Mouse (Mus musculus) forebrain, embryonic 15.5 days (tissue): Measurements from ENCODE around the gene Clcn5. TPM values are rescaled to one million over a fixed set of nuclear protein-coding genes. Genes with fewer than 3 reads are reported as not detected.

Experiments
- ATAC-seq: fragments of 200-750 bp; cut with Nextera tagmentation; replicated peaks from 2 replicates; pipeline ENCODE4 v1.8.0; 2017; ENCODE audit warnings: mild to moderate bottlenecking, moderate TSS enrichment, moderate library complexity
- H3K27ac ChIP-seq: fragments of 300-500 bp; sonication (generic); replicated peaks from 2 replicates; pipeline ENCODE4 v1.5.1; 2015; ENCODE audit warnings: mild to moderate bottlenecking, inconsistent platforms
- H3K27me3 ChIP-seq: fragments of 300-500 bp; sonication (generic); 2 replicates; pipeline ENCODE4 v1.6.1; 2015; ENCODE audit warnings: inconsistent platforms
- H3K36me3 ChIP-seq: fragments of 300-500 bp; sonication (generic); 2 replicates; pipeline ENCODE4 v1.6.1; 2015; ENCODE audit warnings: mild to moderate bottlenecking, inconsistent platforms
- H3K4me1 ChIP-seq: fragments of 300-500 bp; sonication (generic); 2 replicates; pipeline ENCODE4 v1.6.1; 2015; ENCODE audit warnings: inconsistent platforms
- H3K4me2 ChIP-seq: fragments of 300-500 bp; sonication (generic); replicated peaks from 2 replicates; pipeline ENCODE4 v1.6.1; 2015; ENCODE audit warnings: mild to moderate bottlenecking, inconsistent platforms
- H3K4me3 ChIP-seq: fragments of 300-500 bp; sonication (generic); 2 replicates; pipeline ENCODE4 v1.5.1; 2015; ENCODE audit warnings: mild to moderate bottlenecking, inconsistent platforms
- H3K9ac ChIP-seq: fragments of 300-500 bp; sonication (generic); replicated peaks from 2 replicates; pipeline ENCODE4 v1.6.1; 2015; ENCODE audit warnings: mild to moderate bottlenecking, inconsistent platforms
- H3K9me3 ChIP-seq: fragments of 300-500 bp; sonication (generic); 2 replicates; pipeline ENCODE4 v1.6.1; 2016; ENCODE audit warnings: inconsistent platforms
- WGBS: fragments of 180-500 bp; shearing (Covaris S2); methylation state at CpG from one replicate; pipeline ENCODE4 v1.1.7; 2015; ENCODE audit warnings: mixed read lengths; 5-methylcytosine and 5-hydroxymethylcytosine counted together
- polyA plus RNA-seq: library from polyadenylated mRNA; unstranded; fragments of >200 nt; fragmentation: Nextera tagmentation; extraction: Ambion mirVana; gene quantifications from 2 replicates; pipeline ENCODE4 v1.2.1, GENCODE M21; 2015

Clcn5 gene
- polyA plus RNA-seq, result 5.4 and 5.6 TPM in 2 replicates

- peak within 1 kb of the TSS; percentile 67 for H3K9ac ChIP-seq
- H3K9me3 ChIP-seq, result no peaks in the 10 kb centered on the region
- no peaks in the 10 kb centered on the region for H3K27me3 ChIP-seq
- ATAC-seq, result peak; percentile 97
- WGBS, result 9% methylated on average over 43 of the region's 43 CpGs
- H3K4me3 ChIP-seq, result peak within 1 kb of the TSS; percentile 66
- H3K27ac ChIP-seq, result peak within 1 kb of the TSS; percentile 96
- no peaks in the 10 kb centered on the region for H3K36me3 ChIP-seq
- H3K4me2 ChIP-seq, result peak within 1 kb of the TSS; percentile 53
- H3K4me1 ChIP-seq, result peaks cover 9% of the 10 kb centered on the region; the same call in 1 of the 2 replicates
Measured at GRCm38 (mm10) chrX:7319089-7319721, at the start of gene Clcn5. TSS of gene Clcn5 (minus strand) at chrX:7319358.

DNA sequence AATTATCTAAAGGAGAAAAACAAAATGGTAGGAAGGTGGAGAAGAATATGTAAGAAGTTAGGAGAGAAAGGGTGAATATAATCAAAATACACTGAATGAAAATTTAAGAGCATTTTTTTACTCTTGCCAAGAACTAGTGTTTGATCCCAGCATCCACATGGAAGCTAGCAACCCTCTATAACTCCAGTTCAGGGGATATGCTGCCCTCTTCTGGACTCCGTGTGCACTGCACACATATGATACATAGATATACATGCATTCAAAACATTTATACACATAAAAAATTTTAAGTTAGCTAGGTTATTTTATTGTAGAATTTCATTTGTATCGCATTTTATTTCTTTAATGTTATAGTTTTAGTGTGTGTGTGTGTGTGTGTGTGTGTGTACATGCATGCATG is 6.3 kb upstream of the Clcn5 start:
- Histone ChIP-seq H3K4me2 (no peak overlapping the region), H3K4me3 (no peak overlapping the region), H3K27ac (no peak overlapping the region), H3K9ac (no peak overlapping the region), H3K36me3 (no peaks in the 10 kb centered on the region), H3K4me1 (no peaks in the 10 kb centered on the region), H3K27me3 (no peaks in the 10 kb centered on the region), H3K9me3 (no peaks in the 10 kb centered on the region)
- no peak for ATAC-seq
- WGBS, result 46% methylated on average over 2 of the region's 2 CpGs

DNA sequence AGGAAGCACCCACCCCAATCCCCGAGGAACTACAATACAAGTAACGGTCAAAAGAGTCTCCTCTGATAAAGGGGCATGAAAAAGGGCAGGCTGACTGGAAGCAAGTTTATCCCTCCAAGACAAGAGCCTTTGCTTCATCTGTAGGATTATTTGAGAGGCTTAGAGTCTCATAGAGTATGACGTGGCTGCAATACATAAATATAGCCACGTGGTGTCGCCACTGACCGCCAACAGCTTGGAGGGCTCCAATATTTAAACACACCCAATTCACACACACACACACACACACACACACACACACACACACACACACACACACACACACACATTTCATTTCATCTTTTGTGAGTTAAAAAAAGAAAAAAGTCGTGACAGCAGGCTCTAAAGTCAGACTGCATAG is 3.1 kb upstream of the Clcn5 start:
- Histone ChIP-seq H3K4me1 (no peaks in the 10 kb centered on the region), H3K9me3 (no peaks in the 10 kb centered on the region), H3K27ac (no peak overlapping the region), H3K36me3 (no peaks in the 10 kb centered on the region), H3K4me3 (no peak overlapping the region), H3K27me3 (no peaks in the 10 kb centered on the region), H3K4me2 (no peak overlapping the region), H3K9ac (no peak overlapping the region)
- 21% methylated on average over 7 of the region's 7 CpGs for WGBS
- no peak for ATAC-seq

DNA sequence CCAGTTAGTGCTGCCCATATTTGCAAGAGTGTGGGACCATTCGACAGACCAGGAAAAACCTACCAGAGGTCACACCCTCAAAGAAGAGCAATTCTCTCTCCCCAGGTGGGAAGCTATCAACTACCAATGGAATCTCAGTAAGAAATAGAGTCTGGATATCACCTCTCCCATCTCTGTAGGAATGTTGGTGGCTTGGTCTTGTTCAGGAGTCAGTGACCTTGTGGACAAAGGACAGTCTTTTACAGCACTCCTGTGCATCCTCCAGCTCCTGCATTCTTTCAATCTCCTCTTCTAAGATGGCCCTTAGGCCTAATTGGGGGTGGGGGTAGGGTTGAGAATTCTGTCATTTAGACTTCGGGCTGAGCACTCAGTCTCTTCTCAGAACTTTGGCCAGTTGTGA is 1.4 kb upstream of the Clcn5 start:
- Histone ChIP-seq H3K4me2 (no peak overlapping the region), H3K4me1 (0 out of 2 replicates have a peak, but pooled peaks cover 4% of the 10 kb centered on the region), H3K4me3 (no peak overlapping the region), H3K9ac (no peak overlapping the region), H3K36me3 (no peaks in the 10 kb centered on the region), H3K27ac (no peak overlapping the region), H3K27me3 (no peaks in the 10 kb centered on the region), H3K9me3 (no peaks in the 10 kb centered on the region)
- WGBS, result 81% methylated on average over 2 of the region's 2 CpGs
- no peak for ATAC-seq

DNA sequence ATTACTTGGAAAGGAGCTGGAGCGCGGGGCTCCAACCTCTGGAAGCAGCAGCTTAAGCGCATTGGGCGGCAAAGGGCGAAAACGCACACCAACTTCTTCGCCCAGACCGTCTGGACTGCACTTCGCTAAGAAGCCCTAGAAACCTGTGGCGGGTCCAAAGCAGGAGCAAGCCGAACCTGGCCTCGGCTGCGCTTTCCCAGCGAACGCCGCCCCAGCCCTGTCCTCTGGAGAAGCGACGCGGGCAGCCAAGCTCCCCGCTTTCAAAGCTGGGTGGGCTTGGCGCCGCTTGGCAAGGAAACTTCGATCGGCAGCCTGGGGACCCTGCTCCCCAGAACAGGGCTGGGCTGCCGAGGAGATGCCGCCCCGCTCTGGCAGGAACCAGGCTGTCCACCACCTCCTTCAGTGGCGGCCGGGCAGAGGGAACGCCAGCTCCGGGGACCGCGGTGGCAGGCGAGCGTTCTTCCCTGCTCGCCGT is 570 bp downstream of the Clcn5 start:
- Histone ChIP-seq H3K27me3 (no peaks in the 10 kb centered on the region), H3K4me3 (peak overlapping the region; percentile 66), H3K27ac (peak overlapping the region; percentile 96), H3K9me3 (no peaks in the 10 kb centered on the region), H3K4me2 (peak overlapping the region; percentile 53), H3K4me1 (peaks cover 9% of the 10 kb centered on the region; the same call in 1 of the 2 replicates), H3K36me3 (no peaks in the 10 kb centered on the region), H3K9ac (peak overlapping the region; percentile 67)
- ATAC-seq, result peak; percentile 81
- WGBS, result 30% methylated on average over 37 of the region's 37 CpGs

DNA sequence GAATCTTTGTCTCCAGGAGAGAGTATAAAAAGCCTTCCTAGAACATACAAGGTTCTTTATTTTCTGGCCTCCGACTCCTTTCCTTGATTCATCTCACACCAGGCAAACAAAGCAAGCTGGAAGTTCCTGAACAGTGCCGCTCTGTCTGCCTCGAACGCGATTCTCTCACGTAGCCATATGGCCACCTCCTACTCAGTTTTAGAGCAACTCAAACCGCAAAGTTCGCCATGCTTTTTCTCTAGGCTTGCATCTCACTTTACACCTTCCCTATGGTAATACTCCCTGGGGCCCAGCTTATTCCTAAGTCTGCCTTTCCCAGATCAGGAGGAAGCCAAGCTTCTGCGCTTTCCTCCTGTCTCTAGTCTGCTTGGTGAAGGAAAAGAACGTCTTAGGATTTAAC is 4.0 kb downstream of the Clcn5 start:
- 29% methylated on average over 10 of the region's 10 CpGs for WGBS
- ATAC-seq, result no peak

GRCm38 (mm10) chrX:7314645-7315044 is 4.5 kb downstream of the Clcn5 start:
- Histone ChIP-seq H3K9ac (no peak overlapping the region), H3K9me3 (no peaks in the 10 kb centered on the region), H3K27ac (no peak overlapping the region), H3K36me3 (no peaks in the 10 kb centered on the region), H3K27me3 (no peaks in the 10 kb centered on the region), H3K4me3 (no peak overlapping the region), H3K4me1 (peaks cover 9% of the 10 kb centered on the region; the same call in 1 of the 2 replicates), H3K4me2 (no peak overlapping the region)
- WGBS, result 68% methylated on average over 4 of the region's 4 CpGs
- no peak for ATAC-seq

More for the DNA sequence above, 4.0 kb downstream of the Clcn5 start:
- Histone ChIP-seq H3K4me3 (no peak overlapping the region), H3K27me3 (no peaks in the 10 kb centered on the region), H3K9ac (no peak overlapping the region), H3K4me2 (peak overlapping the region; percentile 2; the same call in 1 of the 2 replicates), H3K4me1 (peaks cover 9% of the 10 kb centered on the region; the same call in 1 of the 2 replicates), H3K36me3 (no peaks in the 10 kb centered on the region), H3K27ac (no peak overlapping the region), H3K9me3 (no peaks in the 10 kb centered on the region)

GRCm38 (mm10) chrX:7308242-7308641 is 10.9 kb downstream of the Clcn5 start:
- ATAC-seq, result no peak
- Histone ChIP-seq H3K4me3 (no peak overlapping the region), H3K27me3 (no peaks in the 10 kb centered on the region), H3K4me1 (no peaks in the 10 kb centered on the region), H3K36me3 (no peaks in the 10 kb centered on the region), H3K9ac (no peak overlapping the region), H3K9me3 (no peaks in the 10 kb centered on the region), H3K4me2 (no peak overlapping the region), H3K27ac (no peak overlapping the region)
- 56% methylated on average over 2 of the region's 2 CpGs for WGBS

- ATAC-seq, result no peak
- Histone ChIP-seq H3K4me2 (no peak overlapping the region), H3K27ac (no peak overlapping the region), H3K27me3 (no peaks in the 10 kb centered on the region), H3K9ac (no peak overlapping the region), H3K9me3 (no peaks in the 10 kb centered on the region), H3K36me3 (no peaks in the 10 kb centered on the region), H3K4me3 (no peak overlapping the region), H3K4me1 (no peaks in the 10 kb centered on the region)
- WGBS, result 45% methylated on average over 4 of the region's 5 CpGs
Measured at GRCm38 (mm10) chrX:7306861-7307260, 12.3 kb downstream of the Clcn5 start.

DNA sequence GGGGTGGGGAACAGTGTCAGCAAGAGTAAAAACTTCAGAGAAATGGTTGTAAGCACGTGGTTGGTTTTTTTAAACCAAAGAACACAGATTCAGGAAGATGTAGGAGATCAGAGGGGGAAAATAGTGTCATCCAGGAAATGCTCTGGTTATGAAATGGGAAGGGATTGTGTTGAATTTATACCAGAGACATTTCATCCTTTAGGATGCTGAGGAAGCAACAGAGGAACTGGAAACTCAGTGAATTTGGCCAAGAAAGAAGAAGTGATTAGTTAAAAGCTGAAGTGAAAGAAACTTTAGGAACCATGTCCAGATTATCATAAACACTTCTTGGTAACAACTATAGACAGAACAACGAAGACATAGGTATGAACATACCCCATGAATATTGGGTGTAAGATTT is 26.2 kb downstream of the Clcn5 start:
- no peak overlapping the region for H3K4me2 ChIP-seq
- H3K27me3 ChIP-seq, result no peaks in the 10 kb centered on the region
- ATAC-seq, result no peak
- H3K36me3 ChIP-seq, result no peaks in the 10 kb centered on the region
- H3K9me3 ChIP-seq, result no peaks in the 10 kb centered on the region
- no peak overlapping the region for H3K27ac ChIP-seq
- no peaks in the 10 kb centered on the region for H3K4me1 ChIP-seq
- no peak overlapping the region for H3K4me3 ChIP-seq
- H3K9ac ChIP-seq, result no peak overlapping the region
- WGBS, result 80% methylated on average over 2 of the region's 2 CpGs

DNA sequence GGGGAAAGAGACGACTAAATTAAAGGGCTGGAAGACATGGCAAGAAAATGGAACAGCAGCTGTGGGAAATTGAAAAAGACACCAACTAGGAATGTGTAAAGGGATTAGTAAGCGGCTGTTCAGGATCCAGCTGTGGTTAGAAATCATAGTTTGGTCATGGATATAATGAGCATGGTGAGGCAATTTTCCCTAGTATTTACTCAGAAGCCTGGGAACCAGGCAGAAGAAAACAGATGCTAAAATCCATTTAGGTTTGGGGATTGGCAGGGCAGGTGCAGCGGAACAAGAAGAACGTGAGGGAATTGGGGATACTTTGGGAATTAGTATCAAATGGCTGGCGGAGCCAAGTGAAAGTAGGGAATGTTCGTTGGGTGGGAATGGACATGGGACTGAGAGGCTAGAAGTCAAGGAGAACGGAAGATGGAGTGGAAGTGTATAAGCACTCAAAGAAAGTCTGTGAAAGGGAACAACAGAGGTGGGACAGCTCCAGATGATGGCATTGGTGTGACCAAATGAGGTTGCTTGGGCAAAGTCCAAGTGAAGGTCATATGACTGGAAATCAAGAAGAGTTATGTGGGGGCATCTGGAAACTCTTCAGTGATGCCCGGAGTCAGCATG is 26.9 kb downstream of the Clcn5 start:
- Histone ChIP-seq H3K9me3 (no peaks in the 10 kb centered on the region), H3K27ac (no peak overlapping the region), H3K27me3 (no peaks in the 10 kb centered on the region), H3K36me3 (no peaks in the 10 kb centered on the region), H3K4me3 (no peak overlapping the region), H3K4me1 (no peaks in the 10 kb centered on the region), H3K9ac (no peak overlapping the region), H3K4me2 (no peak overlapping the region)
- ATAC-seq, result no peak
- WGBS, result 88% methylated on average over 8 of the region's 8 CpGs

DNA sequence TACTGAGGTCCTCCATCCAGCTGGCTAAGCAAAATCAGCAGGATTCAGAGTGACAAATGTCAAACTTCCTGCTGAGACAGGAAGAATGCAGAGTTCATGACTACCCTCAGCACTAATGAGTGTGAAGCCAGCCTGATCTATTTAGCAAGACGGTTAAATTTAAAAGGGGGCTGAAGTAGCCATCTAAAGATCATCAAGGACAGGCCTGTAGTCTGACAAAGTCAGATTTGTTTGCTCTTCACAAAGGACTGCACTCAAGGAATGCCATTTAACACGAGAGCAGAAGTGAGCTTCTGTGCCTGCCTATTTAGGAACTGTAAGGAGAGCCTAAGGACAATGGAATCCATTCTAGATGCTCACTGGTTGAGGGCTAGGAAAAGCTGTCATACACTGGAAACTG is 30.2 kb downstream of the Clcn5 start:
- Histone ChIP-seq H3K9ac (no peak overlapping the region), H3K4me1 (no peaks in the 10 kb centered on the region), H3K4me3 (no peak overlapping the region), H3K9me3 (no peaks in the 10 kb centered on the region), H3K4me2 (no peak overlapping the region), H3K36me3 (no peaks in the 10 kb centered on the region), H3K27ac (no peak overlapping the region), H3K27me3 (no peaks in the 10 kb centered on the region)
- no peak for ATAC-seq
- WGBS, result 23% methylated on average over 2 of the region's 2 CpGs
